Mouse (Mus musculus): ENCODE results near the gene Mmp24.

DNA sequence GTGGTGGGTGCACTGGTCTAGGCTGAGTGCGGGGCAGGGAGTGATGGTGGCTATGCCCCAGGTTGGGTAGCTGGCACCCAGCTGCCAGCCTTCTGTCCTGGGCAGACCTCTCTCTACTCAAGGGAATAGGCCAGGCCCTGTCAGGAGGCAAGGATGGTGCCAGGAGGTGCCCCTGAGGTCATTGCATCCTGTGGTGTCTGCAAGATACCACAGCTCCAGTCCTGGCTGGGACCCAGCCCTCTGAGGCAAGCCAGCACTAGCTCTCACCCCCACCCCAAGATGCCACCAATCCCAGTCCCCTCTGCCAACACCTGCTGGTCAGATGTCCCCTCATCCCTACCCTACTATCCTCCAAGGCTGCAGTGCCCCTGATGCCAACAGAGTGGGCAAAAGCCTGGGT, 41.0 kb downstream of the Mmp24 start:
- TF ChIP-seq POLR2A (IDR thresholded peaks at IDR 0.05; ENCODE audit: low read depth, low read length) (no peak), CTCF (conservative IDR thresholded peaks at IDR 0.05; ENCODE audit: insufficient read depth, insufficient read length, low read depth, low read length) (no peak)
